Mouse (Mus musculus): ENCODE data around the gene Asb6.

Asb6 gene

DNA sequence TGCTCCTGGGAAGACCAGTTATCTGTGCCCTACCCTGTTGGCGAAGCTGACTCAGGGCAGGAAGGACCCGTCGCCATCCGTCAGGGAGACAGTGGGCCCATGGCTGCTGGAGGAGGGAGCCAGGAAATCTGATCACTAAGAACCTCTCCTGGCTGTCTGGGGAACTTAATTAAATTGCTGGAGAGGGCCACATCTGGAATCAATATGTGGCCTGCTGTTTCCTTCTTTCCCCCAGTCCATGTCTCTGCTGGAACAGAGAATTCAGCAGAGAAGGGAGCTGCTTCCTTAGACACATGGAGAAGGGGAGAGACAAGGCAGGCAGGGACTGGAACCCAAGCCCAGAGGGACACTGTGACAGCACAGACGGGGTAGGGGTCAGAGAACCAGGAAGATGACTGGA, 3.5 kb upstream of the Asb6 start:
- DNase-seq: no peak

DNA sequence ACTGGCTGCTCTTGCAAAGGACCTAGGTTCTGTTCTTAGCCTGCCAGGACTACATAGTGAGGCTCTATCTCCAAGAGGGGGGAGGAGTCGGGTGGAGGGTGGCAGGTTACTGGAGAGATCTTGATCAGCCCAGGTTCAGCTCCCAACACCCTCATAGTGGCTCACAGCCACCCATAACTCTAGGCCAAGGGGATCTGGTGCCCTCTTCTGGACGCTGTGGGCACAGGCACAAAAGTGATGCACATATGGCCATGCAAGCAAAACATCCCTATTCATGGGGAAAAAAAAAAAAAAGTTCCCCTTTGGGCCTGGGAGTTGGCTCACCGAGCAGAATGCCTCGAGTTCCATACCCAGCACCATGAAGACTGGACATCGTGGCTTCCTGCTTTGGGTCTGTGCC, 818 bp downstream of the Asb6 start:
- peak in 1 of 2 experiments; percentile 42 for DNase-seq

DNA sequence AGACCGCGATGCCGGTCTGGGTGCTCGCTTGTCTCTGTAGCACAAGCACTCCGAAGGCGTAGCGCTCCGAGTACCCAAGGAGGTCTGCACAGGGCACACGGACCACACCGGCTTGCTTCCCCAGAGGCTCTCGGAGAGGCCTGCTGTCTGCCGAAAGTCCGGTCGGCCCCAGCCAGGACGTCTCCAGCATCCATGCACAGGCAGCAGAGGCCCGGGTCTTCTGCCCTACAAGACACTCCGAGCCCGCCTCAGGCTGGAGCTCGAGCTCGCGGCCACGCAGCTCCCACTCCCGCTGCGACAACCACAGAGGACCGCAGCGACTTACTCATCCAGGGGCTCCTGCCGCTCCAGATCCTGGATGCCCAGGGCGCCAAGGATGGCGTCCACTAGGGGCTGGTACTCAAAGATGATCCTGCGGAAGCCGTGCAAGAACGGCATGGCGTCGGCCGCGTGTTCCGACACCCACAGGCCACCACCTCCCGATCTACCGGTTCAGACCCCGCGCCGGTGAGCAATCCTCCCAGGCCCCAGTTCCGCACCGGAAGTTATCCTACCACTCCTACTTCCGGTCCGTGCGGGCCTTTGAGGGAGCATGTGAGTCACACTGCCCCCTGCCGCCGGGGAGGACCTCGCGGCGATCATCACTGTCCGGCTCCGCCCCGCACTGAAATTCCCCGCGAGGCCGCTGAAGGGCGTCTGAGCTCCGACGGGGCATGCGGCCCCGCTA, 2.2 kb downstream of the Asb6 start:
- peak; percentile 85 to 97 for DNase-seq

DNA sequence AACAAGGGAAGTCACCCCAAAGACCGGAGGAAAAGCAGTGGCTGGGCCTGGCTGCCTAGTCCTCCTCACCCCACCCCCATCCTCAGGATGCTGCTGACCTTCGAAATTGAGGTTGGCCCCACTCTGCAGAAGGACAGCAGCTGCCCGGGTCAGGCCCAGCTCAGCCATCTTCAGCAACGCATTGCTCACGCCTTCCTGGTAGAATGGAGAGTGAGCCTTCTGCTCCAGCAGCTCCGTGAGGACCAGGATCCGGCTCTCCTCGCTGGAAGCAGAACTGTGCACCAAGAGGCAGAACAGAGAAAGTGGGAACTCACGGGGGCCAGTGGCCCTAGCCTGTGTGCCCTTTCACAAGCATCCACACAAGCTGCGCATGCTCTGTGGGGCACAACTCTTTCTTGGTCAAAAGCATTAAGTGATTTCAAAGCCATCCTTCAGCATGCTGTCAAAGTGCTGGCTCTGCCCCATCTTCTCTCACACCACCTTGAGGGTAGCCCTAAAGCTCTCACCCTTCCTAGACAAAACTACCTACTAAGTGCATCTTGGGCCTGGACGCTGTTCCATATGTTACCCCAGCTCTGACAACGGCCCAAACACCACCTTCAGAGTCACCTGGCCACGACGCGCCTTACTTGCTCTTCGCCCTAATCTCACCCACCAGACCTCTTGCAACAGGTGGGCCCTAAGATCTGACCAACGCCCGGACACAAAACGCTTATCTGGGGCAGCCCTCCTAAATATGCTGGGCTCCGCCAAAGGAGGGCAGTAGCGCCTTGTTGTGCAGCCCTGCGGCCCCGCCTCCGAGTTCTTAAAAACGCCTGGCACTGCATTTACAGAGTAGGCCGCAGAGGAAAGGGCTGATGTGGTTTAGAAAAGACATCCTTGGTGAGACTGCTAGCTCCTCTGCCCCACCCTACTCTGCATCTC, 3.0 kb downstream of the Asb6 start:
- DNase-seq: peak; percentile 29 to 51

DNA sequence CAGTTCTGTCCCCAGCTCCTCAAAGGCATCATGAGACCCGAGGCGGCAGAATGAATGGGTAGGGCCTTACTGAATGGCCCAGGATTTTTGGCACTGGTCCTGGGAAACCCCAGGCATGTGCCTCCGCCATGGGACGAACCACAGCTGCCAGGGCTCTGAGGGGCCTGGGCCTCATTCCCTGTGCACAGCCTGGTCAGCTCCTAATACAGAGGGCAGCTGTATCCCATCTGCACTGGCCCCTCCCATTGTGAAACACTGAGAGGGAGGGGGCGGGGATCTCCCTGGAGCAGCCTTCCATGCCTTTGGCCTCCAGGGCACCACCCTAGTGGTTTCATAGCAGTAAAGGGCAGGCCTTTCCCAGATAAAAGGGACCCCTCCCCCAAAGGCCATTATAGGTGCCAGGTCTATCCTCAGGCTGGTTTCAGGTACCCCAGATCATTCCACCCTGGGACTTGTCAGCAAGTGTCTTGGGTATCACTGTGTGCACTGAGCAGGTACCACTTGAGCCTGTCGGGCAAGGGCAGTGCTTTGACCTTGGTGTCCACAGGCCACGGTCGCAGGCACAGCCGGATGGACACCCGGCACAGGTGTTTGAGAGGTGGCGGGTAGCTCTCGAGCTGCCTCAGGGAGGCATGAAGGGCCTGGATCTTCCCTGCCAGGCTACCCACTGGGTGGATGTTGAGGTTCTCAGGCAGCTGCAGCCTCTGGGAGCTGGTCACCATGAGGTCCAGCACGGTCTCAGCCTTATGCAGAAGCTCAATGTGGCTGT, 6.6 kb downstream of the Asb6 start:
- no peak for DNase-seq

- no peak for DNase-seq
Observed at GRCm38 (mm10) chr2:30822460-30822859, 7.7 kb downstream of the Asb6 start.

GRCm38 (mm10) chr2:30821073-30821472, 9.1 kb downstream of the Asb6 start:
- DNase-seq: no peak

DNA sequence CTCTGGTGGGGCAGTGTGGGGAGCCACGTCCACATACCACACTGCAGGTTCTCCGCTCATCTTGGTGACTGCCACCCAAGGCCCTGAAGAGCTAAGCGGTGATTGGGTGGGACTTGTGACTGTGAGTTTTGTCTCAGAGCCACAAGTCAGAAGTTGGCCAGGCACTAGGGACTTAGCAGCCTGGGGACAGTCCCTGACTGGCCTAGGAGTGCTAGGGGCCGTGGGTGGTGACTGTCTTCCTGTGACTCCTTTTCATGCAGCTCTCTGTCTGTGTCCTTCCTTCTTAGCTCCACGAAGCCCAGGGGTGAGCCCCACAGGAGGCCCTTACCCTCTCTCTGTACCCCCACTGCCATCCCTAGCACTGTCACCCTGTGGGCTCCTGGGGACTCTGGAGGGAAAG, 10.3 kb downstream of the Asb6 start:
- DNase-seq: no peak

DNA sequence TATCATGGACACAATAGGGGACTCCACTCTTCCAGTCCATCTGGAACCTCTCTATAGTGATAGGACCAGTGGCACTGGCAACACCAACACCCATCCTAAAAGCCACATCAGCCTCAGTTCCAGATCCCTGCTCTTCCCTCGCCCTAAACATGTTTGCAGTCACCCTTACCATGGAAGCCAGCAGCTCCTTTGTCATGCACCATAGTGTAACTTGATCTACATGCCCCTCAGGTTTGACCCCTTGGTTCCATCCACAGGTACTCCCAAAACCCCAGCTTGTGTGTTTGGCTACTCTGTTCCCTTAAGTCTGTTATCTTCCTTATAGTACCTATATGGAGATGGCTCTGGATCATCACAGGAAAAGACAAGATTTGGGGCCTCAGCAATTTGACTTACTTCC, 13.8 kb downstream of the Asb6 start:
- no peak for DNase-seq

DNA sequence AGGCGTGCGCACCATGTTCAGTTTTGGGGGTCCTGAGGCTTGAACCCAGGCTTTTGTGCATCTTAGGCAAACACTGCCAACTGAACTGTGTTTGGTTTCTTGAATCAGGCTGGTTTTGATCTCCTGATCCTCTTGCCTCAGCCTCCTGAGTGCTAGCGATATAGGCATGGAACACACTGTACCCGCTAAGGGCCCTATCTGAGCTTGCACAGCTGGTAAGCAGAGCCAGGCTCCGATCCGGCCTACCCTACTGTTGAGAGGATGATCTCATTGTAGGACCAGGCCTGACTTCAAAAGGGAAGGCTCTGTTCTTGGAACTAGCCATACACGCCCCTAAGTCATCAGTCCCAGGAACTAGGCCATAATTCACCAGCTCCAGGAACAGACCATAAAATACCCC, 19.6 kb downstream of the Asb6 start:
- no peak for DNase-seq

DNA sequence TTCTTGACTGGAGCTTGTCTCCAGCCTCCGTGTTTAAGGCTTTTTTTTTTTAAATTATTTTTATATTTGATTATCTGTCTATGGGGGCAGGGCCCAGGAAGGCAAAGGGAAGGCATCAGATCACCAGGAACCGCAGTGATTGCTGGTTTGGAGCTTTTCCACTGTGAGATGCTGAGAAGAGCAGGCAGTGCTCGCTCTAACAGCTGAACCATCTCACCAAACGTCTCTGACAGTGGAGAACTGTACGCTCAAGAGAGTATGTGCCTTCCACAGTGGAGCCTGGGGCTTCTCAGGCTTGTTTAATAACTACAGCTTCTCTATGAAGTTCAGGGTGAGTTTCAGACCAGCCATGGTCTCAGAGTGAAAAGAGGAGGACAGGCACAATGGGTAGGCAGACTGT, 20.6 kb downstream of the Asb6 start:
- DNase-seq: no peak

GRCm38 (mm10) chr2:30808296-30808655, 21.9 kb downstream of the Asb6 start:
- no peak for DNase-seq

DNA sequence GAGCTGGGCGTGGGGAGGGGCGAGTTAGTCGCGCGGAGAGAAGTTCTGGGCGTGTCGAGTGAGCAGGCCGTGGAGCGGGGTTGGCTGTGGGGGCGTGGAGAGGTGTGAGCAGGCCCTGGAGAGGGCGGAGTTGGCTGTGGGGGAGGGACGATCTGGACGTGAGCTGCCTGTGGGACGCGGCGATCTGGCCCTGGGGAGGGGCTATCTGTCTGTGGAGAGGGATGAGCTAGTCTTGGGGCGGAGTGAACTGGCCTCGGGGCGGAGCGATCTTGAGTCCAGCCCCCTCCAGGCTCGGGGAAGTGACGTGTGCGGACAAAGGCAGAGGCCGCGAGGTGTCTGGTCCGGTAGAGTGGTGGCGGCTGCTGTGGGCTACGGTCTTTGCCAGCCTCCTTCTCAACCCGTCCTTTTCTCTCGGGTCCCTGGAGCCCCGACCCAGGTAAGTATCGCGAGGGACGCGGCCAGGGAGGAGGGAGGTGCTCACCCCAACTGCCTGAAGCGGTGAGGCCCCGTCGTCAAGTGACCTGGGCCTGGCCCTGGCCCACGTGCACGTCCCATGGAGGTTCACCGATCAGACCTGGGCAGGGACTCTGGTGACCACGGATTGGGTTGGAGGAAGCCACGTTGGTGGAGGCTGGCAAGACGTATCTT, 22.4 kb downstream of the Asb6 start, which contains the start of gene Ntmt1:
Gene Ntmt1 (plus strand): TSS at position 179 of the 648 bp plus-strand sequence.
- DNase-seq: peak; percentile 98 to 100

DNA sequence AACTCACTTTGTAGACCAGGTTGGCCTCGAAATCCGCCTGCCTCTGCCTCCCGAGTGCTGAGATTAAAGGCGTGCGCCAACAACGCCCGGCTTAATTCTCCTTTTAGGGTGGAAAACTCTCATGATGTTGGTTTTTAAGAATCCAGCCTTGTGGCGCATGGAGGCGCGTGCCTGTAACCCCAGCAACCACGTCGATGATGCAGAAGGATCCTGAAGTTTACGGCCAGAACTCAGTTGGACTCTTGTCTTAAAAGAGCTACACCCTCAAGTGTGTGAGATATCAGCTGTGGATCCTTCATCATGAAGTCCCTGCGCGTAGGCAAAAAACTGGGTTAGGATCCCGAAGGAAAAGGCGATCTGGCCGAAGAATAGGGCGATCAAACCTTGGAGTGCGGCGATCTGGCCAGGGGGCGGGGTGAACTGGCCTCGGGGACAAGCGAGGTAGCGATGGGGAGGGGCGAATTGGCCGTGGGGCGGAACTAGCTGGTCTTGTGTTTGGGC, 22.9 kb downstream of the Asb6 start:
- no peak for DNase-seq

DNA sequence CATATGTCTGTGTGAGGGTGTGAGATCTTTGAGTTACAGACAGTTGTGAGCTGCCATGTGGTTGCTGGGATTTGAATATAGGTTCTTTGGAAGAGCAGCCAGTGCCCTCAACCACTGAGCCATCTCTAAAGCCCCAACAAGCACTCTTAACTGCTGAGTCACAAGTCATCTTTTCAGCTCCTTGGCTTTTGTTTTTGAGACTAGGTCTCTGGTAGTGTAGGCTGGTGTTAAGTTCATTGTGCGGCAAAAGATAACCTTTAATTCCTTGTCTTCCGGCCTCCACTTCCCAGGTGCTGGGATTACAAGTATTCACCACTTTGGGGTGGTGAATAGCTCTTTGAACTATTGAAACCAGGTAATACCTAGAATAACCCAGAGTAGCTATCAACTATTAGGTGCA, 24.1 kb downstream of the Asb6 start:
- DNase-seq: no peak

GRCm38 (mm10) chr2:30803604-30804003, 26.5 kb downstream of the Asb6 start, which contains the start of gene 1700001O22Rik:
Gene 1700001O22Rik, minus strand, starts transcription at chr2:30803661.
- no peak for DNase-seq

- peak in 1 of 2 experiments; percentile 28 for DNase-seq
Observed at GRCm38 (mm10) chr2:30801067-30801852, 28.9 kb downstream of the Asb6 start.

DNA sequence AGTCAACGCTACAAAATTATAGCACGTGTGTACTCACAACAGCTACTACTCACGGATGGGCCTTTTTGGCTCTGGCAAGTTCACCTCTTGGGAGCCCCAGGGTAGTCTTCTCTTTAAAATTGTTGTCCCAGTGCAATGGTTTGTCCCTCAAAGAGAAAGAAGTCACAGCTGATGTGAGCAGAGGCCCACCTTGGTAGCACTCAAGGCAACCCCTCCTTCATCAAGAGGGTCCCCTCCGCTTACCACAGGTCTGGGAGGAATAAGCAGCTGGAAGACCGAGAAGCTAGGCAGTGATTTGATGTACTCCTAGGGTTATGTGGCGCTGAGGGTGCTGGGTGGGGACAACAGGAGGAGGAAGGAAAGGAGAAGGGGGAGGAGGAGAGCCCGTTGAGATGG, 29.5 kb downstream of the Asb6 start:
- DNase-seq: no peak

- DNase-seq: no peak
Observed at GRCm38 (mm10) chr2:30799456-30799855, 30.7 kb downstream of the Asb6 start.

- DNase-seq: peak; percentile 55 to 62
Observed at GRCm38 (mm10) chr2:30796382-30796781, 33.8 kb downstream of the Asb6 start.

- DNase-seq: no peak
Observed at GRCm38 (mm10) chr2:30795889-30796275, 34.3 kb downstream of the Asb6 start.

Data from spleen, adult 18-20 months (tissue).